10 mouse cellular contexts compared by ENCODE assay signal in genomic region chr17:24595126-24596072, GRCm38 (mm10). TPM values are rescaled to one million over a fixed set of nuclear protein-coding genes. Genes with fewer than 3 reads are reported as not detected.
DNase-seq lines count a peak whose midpoint lies in the region; ATAC-seq and TF ChIP-seq lines count a peak whose summit lies in the region.
"Had no signal": no experiment of that assay in that cellular context is flagged by ENCODE, and none has a peak within 500 bp of the region (broad histone marks: within the 10 kb centered on the region; RNA-seq: fewer than 3 reads in every experiment).

No protein-coding gene starts in this region.

- ATAC-seq in cerebellum, adult (ENCODE audit: insufficient number of reproducible peaks, low FRiP score, low TSS enrichment) = peak; percentile 38
- no peak for ATAC-seq in liver, embryonic 11.5 days (replicated peaks; ENCODE audit: low FRiP score)
- ATAC-seq in hindbrain, embryonic 16.5 days = no peak
- ATAC-seq in kidney, embryonic 16.5 days (ENCODE audit: low FRiP score, low TSS enrichment) = no peak
- ATAC-seq in forebrain, embryonic 11.5 days (replicated peaks; ENCODE audit: low FRiP score) = no peak

- DNase-seq in cerebellum, postnatal 4 days (ENCODE audit: low spot score in 2 of 2) = no peak
- no peak for DNase-seq in liver, adult 2 months (ENCODE audit: extremely low read depth, low read depth, low spot score)
- DNase-seq in liver, embryonic 11.5 days (ENCODE audit: low spot score) = no peak
- peak; percentile 38 for DNase-seq in NIH3T3 (ENCODE audit: low read depth)
- DNase-seq in forebrain, embryonic 11.5 days (ENCODE audit: low spot score) = no peak
- DNase-seq: kidney, postnatal 25 days had no signal

- H3K9me3 ChIP-seq in liver, embryonic 11.5 days (ENCODE audit: control insufficient read depth, low read length) = no peaks in the 10 kb centered on the region
- no peaks in the 10 kb centered on the region for H3K9me3 ChIP-seq in hindbrain, embryonic 16.5 days (ENCODE audit: control insufficient read depth, low read length)
- no peaks in the 10 kb centered on the region for H3K9me3 ChIP-seq in kidney, embryonic 16.5 days (ENCODE audit: low read length)
- H3K9me3 ChIP-seq in forebrain, embryonic 11.5 days (ENCODE audit: control insufficient read depth, low read length) = no peaks in the 10 kb centered on the region

- TF ChIP-seq POLR2A in liver, adult 2 months (IDR thresholded peaks at IDR 0.05; ENCODE audit: extremely low read depth, insufficient read depth, low read length) = no peak

- H3K27me3 ChIP-seq in liver, adult 2 months (ENCODE audit: control insufficient read depth, insufficient read depth, low read length) = no peaks in the 10 kb centered on the region
- H3K27me3 ChIP-seq in liver, embryonic 11.5 days (replicated peaks; ENCODE audit: control insufficient read depth, insufficient read depth, low read length) = no peaks in the 10 kb centered on the region
- no peaks in the 10 kb centered on the region for H3K27me3 ChIP-seq in hindbrain, embryonic 16.5 days (replicated peaks; ENCODE audit: control insufficient read depth, insufficient read depth, low read length)
- H3K27me3 ChIP-seq in kidney, embryonic 16.5 days (ENCODE audit: insufficient read depth, low read length) = no peaks in the 10 kb centered on the region
- H3K27me3 ChIP-seq in forebrain, embryonic 11.5 days (ENCODE audit: control insufficient read depth, insufficient read depth, low read length) = no peaks in the 10 kb centered on the region

- peaks cover 17% of the 10 kb centered on the region for H3K36me3 ChIP-seq in liver, adult 2 months (ENCODE audit: control insufficient read depth, insufficient read depth, low read length)
- peaks cover 49% of the 10 kb centered on the region for H3K36me3 ChIP-seq in liver, embryonic 11.5 days (ENCODE audit: control insufficient read depth, insufficient read depth, low read length)
- H3K36me3 ChIP-seq in hindbrain, embryonic 16.5 days (ENCODE audit: control insufficient read depth, insufficient read depth, low read length) = peaks cover 77% of the 10 kb centered on the region
- H3K36me3 ChIP-seq in kidney, embryonic 16.5 days (ENCODE audit: insufficient read depth, low read length) = peaks cover 77% of the 10 kb centered on the region
- H3K36me3 ChIP-seq in forebrain, embryonic 11.5 days (ENCODE audit: control insufficient read depth, insufficient read depth, low read length) = peaks cover 7% of the 10 kb centered on the region; the same call in 1 of the 2 replicates

- no peak overlapping the region for H3K4me2 ChIP-seq in liver, embryonic 11.5 days
- H3K4me2 ChIP-seq in hindbrain, embryonic 16.5 days (ENCODE audit: low read length) = no peak overlapping the region
- no peak overlapping the region for H3K4me2 ChIP-seq in kidney, embryonic 16.5 days (replicated peaks; ENCODE audit: low read depth, low read length)
- no peak overlapping the region for H3K4me2 ChIP-seq in forebrain, embryonic 11.5 days (ENCODE audit: low read depth, low read length, severe bottlenecking)
- H3K4me2 ChIP-seq: midbrain, embryonic 11.5 days had no signal

- no peak overlapping the region for H3K9ac ChIP-seq in liver, adult 2 months (ENCODE audit: low read depth, low read length)
- no peak overlapping the region for H3K9ac ChIP-seq in liver, embryonic 11.5 days (ENCODE audit: low read depth, low read length)
- no peak overlapping the region for H3K9ac ChIP-seq in hindbrain, embryonic 16.5 days (ENCODE audit: low read depth, low read length)
- H3K9ac ChIP-seq in kidney, embryonic 16.5 days (replicated peaks; ENCODE audit: low read length) = no peak overlapping the region
- H3K9ac ChIP-seq in forebrain, embryonic 11.5 days (ENCODE audit: low read length) = no peak overlapping the region

- H3K79me2 ChIP-seq in liver, adult 2 months (ENCODE audit: control insufficient read depth, insufficient read depth, low read length) = no peaks in the 10 kb centered on the region

- no peak overlapping the region for H3K27ac ChIP-seq in liver, adult 2 months (replicated peaks; ENCODE audit: insufficient read depth, low read depth, low read length)
- H3K27ac ChIP-seq in liver, embryonic 11.5 days (ENCODE audit: low read depth, low read length) = no peak overlapping the region
- H3K27ac ChIP-seq in hindbrain, embryonic 16.5 days (ENCODE audit: low read depth, low read length) = 0 out of 2 replicates have a peak overlapping the region, but pooled peaks have one; percentile 20
- no peak overlapping the region for H3K27ac ChIP-seq in kidney, embryonic 16.5 days (ENCODE audit: low read length)
- H3K27ac ChIP-seq in forebrain, embryonic 11.5 days (ENCODE audit: low read depth, low read length) = no peak overlapping the region

- WGBS in liver, adult 2 months = 82% methylated on average over 17 of the region's 17 CpGs
- 82% methylated on average over 17 of the region's 17 CpGs for WGBS in liver, embryonic 11.5 days
- 72% methylated on average over 17 of the region's 17 CpGs for WGBS in hindbrain, embryonic 16.5 days
- WGBS in kidney, embryonic 16.5 days = 77% methylated on average over 17 of the region's 17 CpGs
- 75% methylated on average over 17 of the region's 17 CpGs for WGBS in forebrain, embryonic 11.5 days

- TF ChIP-seq CTCF in liver, adult 2 months (IDR thresholded peaks at IDR 0.05; ENCODE audit: low read depth, low read length) = 0 out of 2 replicates have a peak, but pooled peaks have one; percentile 20

- no peak overlapping the region for H3K4me3 ChIP-seq in liver, adult 2 months (ENCODE audit: insufficient read depth, low read depth, low read length)
- no peak overlapping the region for H3K4me3 ChIP-seq in liver, embryonic 11.5 days (ENCODE audit: low read depth, low read length)
- H3K4me3 ChIP-seq in hindbrain, embryonic 16.5 days (ENCODE audit: low read length) = no peak overlapping the region
- no peak overlapping the region for H3K4me3 ChIP-seq in kidney, embryonic 16.5 days (ENCODE audit: low read length)
- H3K4me3 ChIP-seq in forebrain, embryonic 11.5 days (ENCODE audit: low read depth, low read length) = no peak overlapping the region

- H3K4me1 ChIP-seq in liver, adult 2 months (ENCODE audit: control insufficient read depth, insufficient read depth, low read length) = no peaks in the 10 kb centered on the region
- H3K4me1 ChIP-seq in liver, embryonic 11.5 days (replicated peaks; ENCODE audit: control insufficient read depth, insufficient read depth, low read length) = no peaks in the 10 kb centered on the region
- no peaks in the 10 kb centered on the region for H3K4me1 ChIP-seq in hindbrain, embryonic 16.5 days (ENCODE audit: control insufficient read depth, insufficient read depth, low read depth, low read length)
- no peaks in the 10 kb centered on the region for H3K4me1 ChIP-seq in kidney, embryonic 16.5 days (ENCODE audit: insufficient read depth, low read length)
- no peaks in the 10 kb centered on the region for H3K4me1 ChIP-seq in forebrain, embryonic 11.5 days (replicated peaks; ENCODE audit: control insufficient read depth, insufficient read depth, low read length)

RNA-seq across cellular contexts. Expression of gene Tsc2, which starts 37.0 kb away (rescaled TPM):
- 19.5 and 27.9 TPM in 2 replicates for total RNA-seq in liver, adult 2 months (2014; rRNA removed)
- 63.4 and 79.3 TPM in 2 replicates for polyA plus RNA-seq in liver, adult 2 months (2012; rRNA removed)
- 53.5 and 55.2 TPM in 2 replicates for polyA plus RNA-seq in liver, embryonic 11.5 days (2014; fragmentation: Nextera tagmentation; extraction: Ambion mirVana)
- 65.8 and 80.9 TPM in 2 replicates for polyA plus RNA-seq in hindbrain, embryonic 16.5 days (2015; fragmentation: Nextera tagmentation; extraction: Ambion mirVana)
- 72.8 and 77.0 TPM in 2 replicates for polyA plus RNA-seq in kidney, embryonic 16.5 days (2015; fragmentation: Nextera tagmentation; extraction: Ambion mirVana)
- 77.6 and 87.4 TPM in 2 replicates for polyA plus RNA-seq in forebrain, embryonic 11.5 days (2014; fragmentation: Nextera tagmentation; extraction: Ambion mirVana)

RNA-seq across cellular contexts. Expression of gene Nthl1, which starts 37.1 kb away (rescaled TPM):
- total RNA-seq in liver, adult 2 months (2014; rRNA removed) = 8.1 and 9.7 TPM in 2 replicates
- polyA plus RNA-seq in liver, adult 2 months (2012; rRNA removed) = 11.3 and 11.5 TPM in 2 replicates
- 21.0 and 23.7 TPM in 2 replicates for polyA plus RNA-seq in liver, embryonic 11.5 days (2014; fragmentation: Nextera tagmentation; extraction: Ambion mirVana)
- polyA plus RNA-seq in hindbrain, embryonic 16.5 days (2015; fragmentation: Nextera tagmentation; extraction: Ambion mirVana) = 9.6 and 9.9 TPM in 2 replicates
- 23.1 TPM in 2 replicates for polyA plus RNA-seq in kidney, embryonic 16.5 days (2015; fragmentation: Nextera tagmentation; extraction: Ambion mirVana)
- polyA plus RNA-seq in forebrain, embryonic 11.5 days (2014; fragmentation: Nextera tagmentation; extraction: Ambion mirVana) = 20.0 TPM in 2 replicates

RNA-seq across cellular contexts. Expression of gene Pkd1, which starts 45.8 kb away (rescaled TPM):
- total RNA-seq in liver, adult 2 months (2014; rRNA removed) = 9.9 and 11.4 TPM in 2 replicates
- 14.7 and 17.4 TPM in 2 replicates for polyA plus RNA-seq in liver, adult 2 months (2012; rRNA removed)
- polyA plus RNA-seq in liver, embryonic 11.5 days (2014; fragmentation: Nextera tagmentation; extraction: Ambion mirVana) = 8.7 and 12.2 TPM in 2 replicates
- 26.8 and 29.9 TPM in 2 replicates for polyA plus RNA-seq in hindbrain, embryonic 16.5 days (2015; fragmentation: Nextera tagmentation; extraction: Ambion mirVana)
- polyA plus RNA-seq in kidney, embryonic 16.5 days (2015; fragmentation: Nextera tagmentation; extraction: Ambion mirVana) = 22.5 and 24.3 TPM in 2 replicates
- 19.0 and 23.9 TPM in 2 replicates for polyA plus RNA-seq in forebrain, embryonic 11.5 days (2014; fragmentation: Nextera tagmentation; extraction: Ambion mirVana)

RNA-seq across cellular contexts. Expression of gene Slc9a3r2, which starts 54.7 kb away (rescaled TPM):
- total RNA-seq in liver, adult 2 months (2014; rRNA removed) = 8.8 and 13.6 TPM in 2 replicates
- polyA plus RNA-seq in liver, adult 2 months (2012; rRNA removed) = 24.9 and 31.5 TPM in 2 replicates
- 23.6 and 25.1 TPM in 2 replicates for polyA plus RNA-seq in liver, embryonic 11.5 days (2014; fragmentation: Nextera tagmentation; extraction: Ambion mirVana)
- 60.8 TPM in 2 replicates for polyA plus RNA-seq in hindbrain, embryonic 16.5 days (2015; fragmentation: Nextera tagmentation; extraction: Ambion mirVana)
- 116 and 120 TPM in 2 replicates for polyA plus RNA-seq in kidney, embryonic 16.5 days (2015; fragmentation: Nextera tagmentation; extraction: Ambion mirVana)
- polyA plus RNA-seq in forebrain, embryonic 11.5 days (2014; fragmentation: Nextera tagmentation; extraction: Ambion mirVana) = 26.8 and 32.3 TPM in 2 replicates
